Mouse (Mus musculus): Measurements from ENCODE around the gene Rgs10. TPM values are rescaled to one million over a fixed set of nuclear protein-coding genes. Genes with fewer than 3 reads are reported as not detected.
"Not testable (repeated sequence)": the region's sequence is repeated elsewhere in the genome, so short reads cannot be mapped to it uniquely, and the experiment has no call there.

Gene Rgs10
- total RNA-seq, 2 experiments from 2014 or later = 10.8 to 13.4 TPM

DNA sequence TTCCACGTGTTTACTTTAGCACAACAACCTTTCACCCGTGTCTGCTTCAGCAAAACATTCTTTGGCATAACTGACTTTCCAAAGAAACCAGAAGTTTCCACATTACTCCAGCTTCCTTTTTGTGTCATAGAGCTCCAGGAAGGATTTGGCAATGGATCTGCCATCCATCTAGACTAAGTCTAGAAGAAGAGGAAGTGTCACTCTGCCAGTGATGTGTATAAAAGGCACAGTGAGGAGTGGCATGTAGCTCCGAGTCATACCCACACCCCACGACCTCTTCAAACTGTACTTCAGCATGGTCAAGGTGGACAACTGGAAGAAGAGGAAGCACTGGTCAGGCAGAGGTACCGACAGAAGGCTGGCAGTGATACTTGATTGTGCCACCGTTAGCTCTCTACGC, 74.1 kb downstream of the Rgs10 start:
- peak in 1 of 2 experiments; percentile 10 for DNase-seq

DNA sequence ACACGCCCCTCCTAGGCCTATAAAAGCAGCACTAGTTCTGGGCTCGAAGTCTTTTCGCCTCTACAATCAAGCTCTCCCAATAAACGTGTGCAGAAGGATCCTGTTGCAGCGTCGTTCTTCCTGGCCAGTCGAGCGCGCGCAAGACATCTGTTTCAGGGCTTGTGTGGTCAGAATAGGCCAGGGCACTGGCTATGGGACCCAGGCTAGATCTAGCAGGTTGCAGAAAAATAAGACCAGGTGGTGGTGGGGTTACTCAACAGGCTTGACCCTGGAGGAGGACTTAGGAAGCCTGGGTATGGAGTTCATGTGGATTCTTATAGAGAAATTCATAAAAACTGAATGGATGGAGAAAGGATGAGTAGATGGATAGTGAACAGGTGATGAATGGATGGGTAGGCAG, 75.9 kb downstream of the Rgs10 start:
- not testable (repeated sequence) for DNase-seq

DNA sequence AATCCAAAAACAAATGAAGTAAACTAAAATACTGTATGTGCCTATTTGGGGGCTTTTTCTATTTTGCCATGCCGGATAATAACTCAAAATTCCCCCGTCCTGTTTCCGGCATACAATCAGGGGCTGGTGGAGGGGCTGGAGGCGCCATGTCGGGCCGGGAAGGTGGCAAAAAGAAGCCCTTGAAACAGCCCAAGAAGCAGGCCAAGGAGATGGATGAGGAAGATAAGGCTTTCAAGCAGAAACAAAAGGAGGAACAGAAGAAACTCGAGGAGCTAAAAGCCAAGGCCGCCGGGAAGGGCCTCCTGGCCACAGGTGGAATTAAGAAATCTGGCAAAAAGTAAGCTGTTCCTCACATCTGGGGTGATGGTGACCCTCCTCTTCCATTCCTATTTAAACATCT, 78.2 kb downstream of the Rgs10 start:
- DNase-seq = not testable (repeated sequence)

DNA sequence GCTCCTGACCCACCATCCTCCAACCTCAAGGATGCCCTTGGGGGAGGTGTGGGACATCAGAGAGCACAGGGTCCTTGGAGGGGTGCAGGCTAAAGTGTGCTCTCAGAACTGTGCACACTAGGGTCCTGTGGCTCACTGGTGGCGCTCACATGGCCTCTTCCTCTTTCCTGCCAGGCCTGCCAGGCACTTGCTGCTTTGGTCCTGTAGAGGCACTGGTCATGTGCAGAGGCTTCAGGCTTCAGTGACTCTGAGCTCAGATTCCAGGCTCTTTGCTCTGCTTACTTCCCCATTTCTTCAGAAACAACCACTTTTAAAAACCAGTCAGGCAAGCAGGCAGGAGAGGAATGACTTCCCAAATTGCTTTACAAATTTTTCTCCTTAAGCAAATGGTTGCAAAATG, 85.7 kb downstream of the Rgs10 start:
- DNase-seq = peak; percentile 4 to 56

DNA sequence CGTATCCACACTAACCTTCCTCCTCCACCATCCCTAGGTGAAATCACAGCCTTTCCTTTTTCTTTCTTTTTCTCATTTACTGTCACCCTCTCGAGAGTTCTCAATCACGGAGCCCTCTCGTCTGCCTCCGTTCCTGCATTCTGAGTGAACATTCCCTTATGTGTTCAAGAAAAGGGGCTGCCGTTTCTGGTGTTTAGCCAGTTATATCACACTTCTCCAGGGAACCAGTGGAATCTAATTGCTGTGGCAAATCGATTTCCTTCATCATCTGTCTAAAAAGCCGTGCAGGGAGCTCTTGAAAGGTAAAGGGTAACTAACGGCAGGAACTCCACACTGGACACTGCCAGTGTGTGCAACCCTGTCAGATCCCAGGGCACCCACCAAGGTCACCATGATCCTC, 87.6 kb downstream of the Rgs10 start:
- no peak for DNase-seq

DNA sequence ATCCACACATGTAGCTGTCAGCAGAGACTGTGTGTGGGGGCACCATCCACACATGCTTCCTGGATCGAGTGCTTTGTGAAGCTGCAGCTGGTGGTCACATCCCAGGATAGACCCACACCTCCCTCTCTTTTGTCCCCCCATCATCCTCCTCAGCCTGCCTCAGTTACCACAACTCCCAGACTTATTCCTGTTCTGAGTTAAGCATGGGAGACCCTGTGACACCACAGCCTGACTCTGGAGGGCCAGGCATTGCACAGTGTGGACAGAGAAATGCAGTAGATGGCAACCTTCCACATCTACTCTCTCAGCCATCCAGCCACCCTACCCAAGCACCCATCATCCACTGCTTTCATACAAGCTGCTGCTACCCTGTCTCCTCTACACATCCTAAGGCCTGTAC, 93.6 kb downstream of the Rgs10 start:
- no peak for DNase-seq

Other genes with a start within 250 kb of the Rgs10 start
- 1,000 to 10,000 TPM; 2,762 to 2,913 TPM for gene Cox6a2, start 212.4 kb downstream of the Rgs10 start, total RNA-seq (2021)
- 1 to 10 TPM; 7.4 to 8.6 TPM for gene Armc5, start 181.4 kb downstream of the Rgs10 start, total RNA-seq (2021)
- 1 to 10 TPM; 2.6 to 2.8 TPM for gene 9130023H24Rik, start 180.7 kb downstream of the Rgs10 start, total RNA-seq (2021)
- 10 to 100 TPM; 13.2 to 13.8 TPM for gene Tgfb1i1, start 171.9 kb downstream of the Rgs10 start, total RNA-seq (2021)
- not detected for gene Slc5a2, start 153.1 kb downstream of the Rgs10 start, total RNA-seq (2021)
- gene BC017158, start 120.6 kb downstream of the Rgs10 start, total RNA-seq (2021) = 1 to 10 TPM; 5.4 to 5.6 TPM
- gene Tial1, start 43.0 kb upstream of the Rgs10 start, total RNA-seq (2021) = 10 to 100 TPM; 40.1 to 43.4 TPM
- 100 to 1,000 TPM; 298 to 330 TPM for gene Bag3, start 104.9 kb upstream of the Rgs10 start, total RNA-seq (2021)
- gene Inpp5f, start 192.6 kb upstream of the Rgs10 start, total RNA-seq (2021) = 1 to 10 TPM; 4.1 to 5.2 TPM

Measured in heart, adult 18-20 months (tissue).